Mouse (Mus musculus): ENCODE results near the gene Mad1l1. TPM values are rescaled to one million over a fixed set of nuclear protein-coding genes. Genes with fewer than 3 reads are reported as not detected.

The Mad1l1 gene
- polyA plus RNA-seq, 1 experiment from 2014 or later, result 85.6 TPM

GRCm38 (mm10) chr5:140331615-140332512, 10.5 kb upstream of the Mad1l1 start, which contains the start of gene Mrm2:
TSS of gene Mrm2 (minus strand) at chr5:140331898.
- DNase-seq (ENCODE audit: low spot score), result peak; percentile 84

- no peak for DNase-seq (ENCODE audit: low spot score)
Observed at GRCm38 (mm10) chr5:140324058-140324457, 2.7 kb upstream of the Mad1l1 start.

GRCm38 (mm10) chr5:140321756-140322575, 614 bp upstream of the Mad1l1 start:
- no peak for DNase-seq (ENCODE audit: low spot score)

- no peak for DNase-seq (ENCODE audit: low spot score)
Observed at GRCm38 (mm10) chr5:140316716-140317115, 4.6 kb downstream of the Mad1l1 start.

GRCm38 (mm10) chr5:140307602-140308001, 13.8 kb downstream of the Mad1l1 start:
- DNase-seq (ENCODE audit: low spot score), result no peak

GRCm38 (mm10) chr5:140306016-140306415, 15.3 kb downstream of the Mad1l1 start:
- DNase-seq (ENCODE audit: low spot score), result no peak

GRCm38 (mm10) chr5:140298291-140298690, 23.1 kb downstream of the Mad1l1 start:
- DNase-seq (ENCODE audit: low spot score), result no peak

GRCm38 (mm10) chr5:140292152-140292551, 29.2 kb downstream of the Mad1l1 start:
- peak; percentile 90 for DNase-seq (ENCODE audit: low spot score)

- DNase-seq (ENCODE audit: low spot score), result no peak
Observed at GRCm38 (mm10) chr5:140289161-140289560, 32.2 kb downstream of the Mad1l1 start.

- DNase-seq (ENCODE audit: low spot score), result no peak
Observed at GRCm38 (mm10) chr5:140288287-140288686, 33.1 kb downstream of the Mad1l1 start.

GRCm38 (mm10) chr5:140284761-140285160, 36.6 kb downstream of the Mad1l1 start:
- no peak for DNase-seq (ENCODE audit: low spot score)

GRCm38 (mm10) chr5:140284011-140284410, 37.3 kb downstream of the Mad1l1 start:
- no peak for DNase-seq (ENCODE audit: low spot score)

- peak; percentile 69 for DNase-seq (ENCODE audit: low spot score)
Observed at GRCm38 (mm10) chr5:140282900-140283299, 38.5 kb downstream of the Mad1l1 start.

- DNase-seq (ENCODE audit: low spot score), result peak; percentile 91
Observed at GRCm38 (mm10) chr5:140282376-140282775, 39.0 kb downstream of the Mad1l1 start.

GRCm38 (mm10) chr5:140280205-140280604, 41.1 kb downstream of the Mad1l1 start:
- no peak for DNase-seq (ENCODE audit: low spot score)

- DNase-seq (ENCODE audit: low spot score), result no peak
Observed at GRCm38 (mm10) chr5:140276779-140277178, 44.6 kb downstream of the Mad1l1 start.

GRCm38 (mm10) chr5:140270976-140271685, 50.2 kb downstream of the Mad1l1 start:
- DNase-seq (ENCODE audit: low spot score), result peak; percentile 90

GRCm38 (mm10) chr5:140268396-140268795, 53.0 kb downstream of the Mad1l1 start:
- DNase-seq (ENCODE audit: low spot score), result no peak

- DNase-seq (ENCODE audit: low spot score), result no peak
Observed at GRCm38 (mm10) chr5:140267061-140267460, 54.3 kb downstream of the Mad1l1 start.

GRCm38 (mm10) chr5:140264825-140265575, 56.4 kb downstream of the Mad1l1 start:
- peak; percentile 70 for DNase-seq (ENCODE audit: low spot score)

All from thymus, postnatal 0 days (tissue).